Mouse (Mus musculus) olfactory bulb, adult 2 months (tissue): ENCODE data around the gene Vamp5.

Source experiments
- CTCF ChIP-seq: fragments of 200-500 bp; IDR thresholded peaks from 2 replicates; pipeline ENCODE4 v1.5.1; 2012; ENCODE audit warnings: low read depth, mild to moderate bottlenecking, low read length, moderate library complexity; ENCODE audit not compliant: insufficient read depth
- POLR2A ChIP-seq: fragments of 200-500 bp; IDR thresholded peaks from 2 replicates; pipeline ENCODE4 v1.6.1; 2012; ENCODE audit warnings: mild to moderate bottlenecking, low read depth, low read length, moderate library complexity; ENCODE audit not compliant: insufficient read depth

GRCm38 (mm10) chr6:72419806-72420205 lies 39.5 kb upstream of the Vamp5 start:
- TF ChIP-seq POLR2A (no peak), CTCF (no peak)
